ENCODE assay signal across 19 mouse cellular contexts in genomic region chr6:17186604-17187003, GRCm38 (mm10).
"Had no signal": no experiment of that assay in that cellular context is flagged by ENCODE, and none has a peak within 500 bp of the region (broad histone marks: within the 10 kb centered on the region; RNA-seq: fewer than 3 reads in every experiment).

No protein-coding gene starts in this region.

- H3K27me3 ChIP-seq: kidney, embryonic 15.5 days; lung, embryonic 15.5 days; megakaryocyte, embryonic 14.5 days; midbrain, embryonic 13.5 days; neural tube, embryonic 13.5 days had no signal

- H3K27ac ChIP-seq: kidney, embryonic 15.5 days; left cerebral cortex, adult 2 months; liver, embryonic 14.5 days; lung, embryonic 15.5 days; midbrain, embryonic 10.5 days; midbrain, embryonic 13.5 days; neural tube, embryonic 13.5 days had no signal

- H3K9me3 ChIP-seq: kidney, embryonic 15.5 days; lung, embryonic 15.5 days; megakaryocyte, embryonic 14.5 days; midbrain, embryonic 10.5 days; midbrain, embryonic 13.5 days; neural tube, embryonic 13.5 days had no signal

- DNase-seq: kidney, postnatal 10 days; lung, adult 18-20 months; lung, postnatal 36 days; retina, postnatal 1 day; right cerebral cortex, postnatal 25 days; spleen, adult 18-20 months; thymus, adult 18-20 months; thymus, postnatal 36 days had no signal

- H3K9ac ChIP-seq: kidney, embryonic 15.5 days; liver, embryonic 14.5 days; lung, embryonic 15.5 days; midbrain, embryonic 13.5 days; neural tube, embryonic 13.5 days had no signal

- H3K4me3 ChIP-seq: kidney, embryonic 15.5 days; left cerebral cortex, adult 2 months; lung, embryonic 15.5 days; megakaryocyte, embryonic 14.5 days; midbrain, embryonic 10.5 days; midbrain, embryonic 13.5 days; myocyte; neural tube, embryonic 13.5 days had no signal

- H3K4me1 ChIP-seq: kidney, embryonic 15.5 days; megakaryocyte, embryonic 14.5 days; midbrain, embryonic 10.5 days; midbrain, embryonic 13.5 days had no signal

- H3K4me2 ChIP-seq: kidney, embryonic 15.5 days; liver, embryonic 11.5 days; lung, embryonic 15.5 days; midbrain, embryonic 13.5 days; neural tube, embryonic 13.5 days had no signal

- H3K36me3 ChIP-seq: kidney, embryonic 15.5 days; lung, embryonic 15.5 days; midbrain, embryonic 10.5 days; midbrain, embryonic 13.5 days; neural tube, embryonic 13.5 days had no signal

- ATAC-seq: midbrain, embryonic 13.5 days; midbrain, embryonic 16.5 days had no signal
